Mouse (Mus musculus): Measurements from ENCODE around the gene Susd4. TPM values are rescaled to one million over a fixed set of nuclear protein-coding genes. Genes with fewer than 3 reads are reported as not detected.

Susd4 gene
- polyA plus RNA-seq, 1 experiment, result 68.6 TPM

DNA sequence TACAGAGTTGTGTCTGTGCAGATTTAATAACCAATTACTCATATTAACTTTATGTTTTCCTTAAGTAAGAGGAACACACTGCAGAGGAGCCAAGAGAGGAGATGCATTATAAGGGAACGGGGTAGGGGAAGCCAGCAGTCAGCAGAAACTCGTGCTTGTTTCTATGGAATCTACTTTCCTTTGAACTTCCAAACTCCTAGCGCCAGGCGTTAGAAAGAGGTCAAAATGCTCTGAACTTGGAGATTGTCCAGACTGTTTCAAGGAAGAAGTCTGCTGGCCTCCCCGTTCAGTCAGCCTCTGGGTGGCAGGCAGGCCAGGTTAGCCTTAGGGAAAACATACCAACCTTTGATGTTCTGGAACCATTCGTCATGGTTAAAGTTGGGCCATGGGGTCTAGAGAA, 25.2 kb downstream of the Susd4 start:
- TF ChIP-seq CTCF (IDR thresholded peaks at IDR 0.05; ENCODE audit: borderline replicate concordance, extremely low read depth, insufficient read depth, insufficient read length) (no peak), POLR2A (IDR thresholded peaks at IDR 0.05; ENCODE audit: borderline replicate concordance, extremely low read depth, insufficient read depth, insufficient read length, poor library complexity, severe bottlenecking) (no peak)
- DNase-seq (ENCODE audit: low read depth), result no peak

DNA sequence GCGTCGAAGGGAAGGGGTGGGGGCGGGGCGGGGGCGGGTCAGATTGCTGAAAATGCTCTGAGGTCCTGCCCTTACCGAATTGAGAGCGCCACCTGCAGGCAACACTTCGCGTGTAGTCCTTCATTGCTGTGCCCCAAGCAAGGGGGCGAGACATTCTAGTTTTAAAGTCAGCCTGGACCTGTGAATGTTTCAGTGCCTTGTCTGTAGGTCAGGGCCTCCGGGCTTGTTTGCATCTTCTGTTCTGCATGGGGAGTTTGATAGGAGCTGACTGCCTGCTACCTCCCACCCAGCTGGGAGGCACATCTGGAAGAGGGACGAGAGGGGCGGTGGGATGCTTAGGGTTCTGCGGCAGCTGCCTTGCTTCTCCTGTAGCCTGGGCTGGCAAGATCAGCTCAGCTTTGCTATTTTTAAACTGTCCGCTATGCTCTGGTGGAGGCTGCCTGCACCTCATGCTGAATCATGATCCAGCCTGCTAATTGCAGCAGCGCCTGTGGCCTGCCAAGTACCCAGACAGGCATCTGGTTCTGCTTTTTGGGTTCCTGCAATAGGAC, 28.9 kb downstream of the Susd4 start:
- peak; percentile 63 for DNase-seq (ENCODE audit: low read depth)
- TF ChIP-seq POLR2A (IDR thresholded peaks at IDR 0.05; ENCODE audit: borderline replicate concordance, extremely low read depth, insufficient read depth, insufficient read length, poor library complexity, severe bottlenecking), result no peak
- TF ChIP-seq CTCF (IDR thresholded peaks at IDR 0.05; ENCODE audit: borderline replicate concordance, extremely low read depth, insufficient read depth, insufficient read length), result peak; percentile 57; the same call in 1 of the 2 replicates

GRCm38 (mm10) chr1:182794221-182794620, 30.6 kb downstream of the Susd4 start:
- TF ChIP-seq CTCF (IDR thresholded peaks at IDR 0.05; ENCODE audit: borderline replicate concordance, extremely low read depth, insufficient read depth, insufficient read length), result no peak
- no peak for TF ChIP-seq POLR2A (IDR thresholded peaks at IDR 0.05; ENCODE audit: borderline replicate concordance, extremely low read depth, insufficient read depth, insufficient read length, poor library complexity, severe bottlenecking)
- no peak for DNase-seq (ENCODE audit: low read depth)

DNA sequence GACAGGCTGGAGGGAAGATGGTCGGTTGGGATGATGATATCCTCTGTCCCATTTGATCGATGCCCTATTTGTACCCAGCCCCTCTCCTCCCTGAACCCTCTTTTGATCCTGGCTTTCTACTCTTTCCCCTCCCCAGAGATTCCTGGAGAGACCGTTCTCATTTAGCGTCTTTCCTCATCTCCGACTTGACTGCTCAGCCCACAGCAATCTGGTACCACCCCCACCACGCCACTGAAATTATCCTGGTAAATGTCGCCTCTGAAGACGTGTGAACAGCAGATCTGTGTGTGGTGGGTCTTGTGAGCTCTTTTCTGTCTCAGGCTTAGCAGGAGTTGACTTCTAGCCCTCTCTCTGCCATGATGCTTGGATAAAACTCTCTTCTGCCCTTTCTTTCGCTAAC, 31.0 kb downstream of the Susd4 start:
- DNase-seq (ENCODE audit: low read depth), result no peak
- TF ChIP-seq POLR2A (IDR thresholded peaks at IDR 0.05; ENCODE audit: borderline replicate concordance, extremely low read depth, insufficient read depth, insufficient read length, poor library complexity, severe bottlenecking), result no peak
- no peak for TF ChIP-seq CTCF (IDR thresholded peaks at IDR 0.05; ENCODE audit: borderline replicate concordance, extremely low read depth, insufficient read depth, insufficient read length)

DNA sequence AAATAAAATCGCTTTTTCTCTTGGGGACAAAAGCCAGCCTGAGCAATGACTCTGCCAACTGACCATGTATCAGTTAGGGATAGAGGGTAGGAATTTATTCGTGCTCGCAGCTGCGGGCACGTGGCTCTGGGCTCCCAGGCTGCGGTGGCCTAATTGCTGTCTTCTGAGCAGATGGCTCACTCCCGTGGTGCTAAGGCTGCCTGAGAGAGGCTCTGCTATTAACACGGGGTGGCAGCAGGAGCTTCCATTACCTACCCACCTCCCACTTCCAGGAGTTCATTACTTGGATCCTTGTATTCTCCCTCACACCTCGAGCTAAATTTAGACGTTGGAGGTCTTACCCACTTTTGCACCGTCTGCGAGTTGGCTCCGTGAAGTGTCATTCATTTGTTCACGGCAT, 33.4 kb downstream of the Susd4 start:
- TF ChIP-seq POLR2A (IDR thresholded peaks at IDR 0.05; ENCODE audit: borderline replicate concordance, extremely low read depth, insufficient read depth, insufficient read length, poor library complexity, severe bottlenecking) (no peak), CTCF (IDR thresholded peaks at IDR 0.05; ENCODE audit: borderline replicate concordance, extremely low read depth, insufficient read depth, insufficient read length) (no peak)
- peak; percentile 77 for DNase-seq (ENCODE audit: low read depth)

DNA sequence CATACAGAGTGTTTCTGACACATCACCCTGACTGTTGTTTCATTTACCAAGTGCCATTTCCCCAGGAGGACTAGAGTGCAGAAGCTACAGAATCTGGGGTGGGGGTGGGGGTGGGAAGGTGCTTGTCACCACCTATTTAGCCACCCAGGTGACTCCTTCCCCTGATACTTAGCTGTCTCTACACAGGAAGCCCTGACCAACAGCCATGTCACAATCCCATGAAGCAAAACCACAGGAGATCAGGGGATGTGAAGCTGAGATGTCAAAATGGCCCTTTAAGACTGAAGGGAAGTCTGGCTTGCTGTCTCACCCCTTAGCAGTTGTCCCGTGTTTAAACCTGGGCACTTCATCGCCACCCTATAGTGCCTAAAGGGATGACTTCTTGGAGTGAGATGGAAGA, 37.9 kb downstream of the Susd4 start:
- TF ChIP-seq POLR2A (IDR thresholded peaks at IDR 0.05; ENCODE audit: borderline replicate concordance, extremely low read depth, insufficient read depth, insufficient read length, poor library complexity, severe bottlenecking), result no peak
- TF ChIP-seq CTCF (IDR thresholded peaks at IDR 0.05; ENCODE audit: borderline replicate concordance, extremely low read depth, insufficient read depth, insufficient read length), result no peak
- no peak for DNase-seq (ENCODE audit: low read depth)

- TF ChIP-seq POLR2A (IDR thresholded peaks at IDR 0.05; ENCODE audit: borderline replicate concordance, extremely low read depth, insufficient read depth, insufficient read length, poor library complexity, severe bottlenecking), result no peak
- no peak for TF ChIP-seq CTCF (IDR thresholded peaks at IDR 0.05; ENCODE audit: borderline replicate concordance, extremely low read depth, insufficient read depth, insufficient read length)
- no peak for DNase-seq (ENCODE audit: low read depth)
These were observed 39.2 kb downstream of the Susd4 start for GRCm38 (mm10) chr1:182802891-182803290.

GRCm38 (mm10) chr1:182813991-182814390, 50.3 kb downstream of the Susd4 start:
- TF ChIP-seq CTCF (IDR thresholded peaks at IDR 0.05; ENCODE audit: borderline replicate concordance, extremely low read depth, insufficient read depth, insufficient read length), result no peak
- TF ChIP-seq POLR2A (IDR thresholded peaks at IDR 0.05; ENCODE audit: borderline replicate concordance, extremely low read depth, insufficient read depth, insufficient read length, poor library complexity, severe bottlenecking), result no peak

GRCm38 (mm10) chr1:182814566-182814965, 50.9 kb downstream of the Susd4 start:
- DNase-seq (ENCODE audit: low read depth), result no peak
- TF ChIP-seq CTCF (IDR thresholded peaks at IDR 0.05; ENCODE audit: borderline replicate concordance, extremely low read depth, insufficient read depth, insufficient read length) (no peak), POLR2A (IDR thresholded peaks at IDR 0.05; ENCODE audit: borderline replicate concordance, extremely low read depth, insufficient read depth, insufficient read length, poor library complexity, severe bottlenecking) (no peak)

More at GRCm38 (mm10) chr1:182813991-182814390, 50.3 kb downstream of the Susd4 start:
- peak; percentile 53 for DNase-seq (ENCODE audit: low read depth)

DNA sequence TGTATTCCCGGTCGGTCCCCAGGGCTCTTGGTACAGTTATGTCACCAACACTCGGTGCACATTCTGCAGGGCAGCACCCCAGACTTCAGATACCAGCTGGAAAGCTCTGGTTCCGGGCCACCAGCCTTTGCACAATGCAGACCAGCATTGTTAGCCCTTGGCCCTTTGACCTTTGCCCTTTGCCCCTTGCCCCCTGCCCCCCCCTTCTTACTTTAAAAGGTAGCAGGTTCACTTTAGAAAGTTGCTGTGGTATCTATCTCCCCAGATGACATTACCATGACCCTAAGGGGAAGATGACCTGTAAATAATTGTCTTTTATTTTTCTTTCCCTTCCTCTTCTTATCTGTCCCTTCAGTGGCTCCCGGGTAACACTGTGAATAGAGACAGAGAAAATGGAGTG, 53.4 kb downstream of the Susd4 start:
- DNase-seq (ENCODE audit: low read depth), result no peak
- no peak for TF ChIP-seq POLR2A (IDR thresholded peaks at IDR 0.05; ENCODE audit: borderline replicate concordance, extremely low read depth, insufficient read depth, insufficient read length, poor library complexity, severe bottlenecking)
- no peak for TF ChIP-seq CTCF (IDR thresholded peaks at IDR 0.05; ENCODE audit: borderline replicate concordance, extremely low read depth, insufficient read depth, insufficient read length)

- no peak for TF ChIP-seq POLR2A (IDR thresholded peaks at IDR 0.05; ENCODE audit: borderline replicate concordance, extremely low read depth, insufficient read depth, insufficient read length, poor library complexity, severe bottlenecking)
- TF ChIP-seq CTCF (IDR thresholded peaks at IDR 0.05; ENCODE audit: borderline replicate concordance, extremely low read depth, insufficient read depth, insufficient read length), result no peak
- peak; percentile 57 for DNase-seq (ENCODE audit: low read depth)
These were observed 54.0 kb downstream of the Susd4 start for GRCm38 (mm10) chr1:182817624-182818023.

DNA sequence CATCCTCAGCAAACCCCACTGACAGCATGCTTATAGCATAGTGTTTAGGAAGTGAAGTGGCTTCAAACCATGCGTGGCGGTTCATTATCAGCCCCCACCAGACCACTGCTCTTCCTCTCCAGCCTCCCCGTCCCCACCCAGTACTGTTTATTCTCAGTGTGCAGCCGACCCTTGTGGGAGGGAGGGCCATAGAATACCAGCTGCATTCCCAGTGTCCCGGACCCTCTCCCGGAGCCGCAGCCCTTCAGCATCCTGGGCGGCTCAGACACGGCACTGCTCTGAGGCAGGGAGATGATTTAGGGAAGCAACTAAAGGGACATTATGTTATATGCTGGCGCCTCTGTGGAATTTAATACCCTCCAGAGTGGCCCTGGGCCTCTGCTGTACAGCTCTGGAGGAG, 55.3 kb downstream of the Susd4 start:
- DNase-seq (ENCODE audit: low read depth), result no peak
- TF ChIP-seq POLR2A (IDR thresholded peaks at IDR 0.05; ENCODE audit: borderline replicate concordance, extremely low read depth, insufficient read depth, insufficient read length, poor library complexity, severe bottlenecking) (no peak), CTCF (IDR thresholded peaks at IDR 0.05; ENCODE audit: borderline replicate concordance, extremely low read depth, insufficient read depth, insufficient read length) (no peak)

Data from brain, embryonic 14.5 days (tissue).